Mouse (Mus musculus) neural tube, embryonic 12.5 days (tissue): ENCODE data around the gene Ubr3. TPM values are rescaled to one million over a fixed set of nuclear protein-coding genes. Genes with fewer than 3 reads are reported as not detected.
"Not testable (repeated sequence)": the region's sequence is repeated elsewhere in the genome, so short reads cannot be mapped to it uniquely, and the experiment has no call there.

Experiments used
- ATAC-seq: fragments of 200-750 bp; cut with Nextera tagmentation; 2 replicates; pipeline ENCODE4 v1.8.0; 2017; ENCODE audit warnings: low read depth, mild to moderate bottlenecking, moderate TSS enrichment, moderate library complexity; ENCODE audit not compliant: low FRiP score
- H3K27ac ChIP-seq: fragments of 300-500 bp; sonication (generic); 2 replicates; pipeline ENCODE4 v1.5.1; 2016
- H3K27me3 ChIP-seq: fragments of 300-500 bp; sonication (generic); replicated peaks from 2 replicates; pipeline ENCODE4 v1.6.1; 2016; ENCODE audit warnings: mild to moderate bottlenecking
- H3K36me3 ChIP-seq: fragments of 300-500 bp; sonication (generic); 2 replicates; pipeline ENCODE4 v1.6.1; 2016; ENCODE audit warnings: mild to moderate bottlenecking
- H3K4me1 ChIP-seq: fragments of 300-500 bp; sonication (generic); 2 replicates; pipeline ENCODE4 v1.6.1; 2016
- H3K4me2 ChIP-seq: fragments of 300-500 bp; sonication (generic); replicated peaks from 2 replicates; pipeline ENCODE4 v1.6.1; 2016; ENCODE audit warnings: mild to moderate bottlenecking
- H3K4me3 ChIP-seq: fragments of 300-500 bp; sonication (generic); 2 replicates; pipeline ENCODE4 v1.5.1; 2016
- H3K9ac ChIP-seq: fragments of 300-500 bp; sonication (generic); 2 replicates; pipeline ENCODE4 v1.6.1; 2016; ENCODE audit warnings: mild to moderate bottlenecking
- H3K9me3 ChIP-seq: fragments of 300-500 bp; sonication (generic); 2 replicates; pipeline ENCODE4 v1.6.1; 2016; ENCODE audit warnings: mild to moderate bottlenecking
- WGBS: fragments of 180-500 bp; shearing (Covaris S2); methylation state at CpG from one replicate; pipeline ENCODE4 v1.1.7; 2016; 5-methylcytosine and 5-hydroxymethylcytosine counted together
- polyA plus RNA-seq: library from polyadenylated mRNA; unstranded; fragments of >200 nt; fragmentation: Nextera tagmentation; extraction: Ambion mirVana; gene quantifications from 2 replicates; pipeline ENCODE4 v1.2.1, GENCODE M21; 2016

Gene Ubr3
- polyA plus RNA-seq, 1 experiment from 2014 or later = 22.6 TPM

DNA sequence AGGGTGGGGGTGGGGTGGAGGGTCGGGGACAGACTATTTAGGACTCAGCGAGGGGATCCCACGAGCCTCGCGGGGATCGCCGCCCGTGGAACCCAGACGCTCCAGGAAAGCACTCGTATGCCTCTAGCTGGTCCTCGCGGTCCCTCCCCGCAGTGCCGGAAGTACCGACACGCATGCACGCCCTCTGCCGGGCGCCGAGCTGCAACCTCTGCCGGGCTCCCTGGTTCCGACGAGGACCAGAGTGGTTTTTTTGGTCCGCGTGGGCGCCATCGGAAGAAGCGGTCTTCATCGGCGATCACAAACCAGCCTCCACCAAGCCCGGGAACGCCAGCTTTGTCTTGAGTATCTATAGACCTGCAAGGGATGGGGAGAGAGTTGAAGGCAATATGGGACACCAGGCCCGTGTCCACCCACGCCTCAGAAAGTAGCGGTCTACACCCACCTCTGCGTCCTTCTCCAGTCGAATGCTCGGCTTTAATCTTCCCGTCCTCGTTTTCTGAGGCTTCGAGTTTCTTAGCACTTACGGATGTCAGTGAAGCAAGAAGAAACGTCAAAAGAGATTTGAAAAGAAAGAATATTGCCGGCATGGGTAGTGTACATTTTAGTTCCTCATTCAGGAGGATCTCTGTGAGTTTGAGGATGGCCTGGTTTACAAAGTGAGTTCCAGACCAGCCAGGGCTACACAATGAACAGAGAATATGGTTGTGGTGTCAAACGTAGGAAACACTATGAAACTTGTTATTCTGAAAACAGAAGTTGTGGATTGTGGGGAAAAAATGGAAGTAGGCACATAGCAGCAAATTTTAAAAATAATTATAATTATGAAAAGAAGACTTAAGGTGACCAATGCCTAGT is 11.4 kb upstream of the Ubr3 start, which contains the start of gene Mettl5:
Gene Mettl5 (minus strand): TSS at position 165 of the 855 bp plus-strand sequence.
- H3K4me1 ChIP-seq = no peaks in the 10 kb centered on the region
- H3K9me3 ChIP-seq = no peaks in the 10 kb centered on the region
- H3K27ac ChIP-seq = no peak within 1 kb of the TSS
- H3K36me3 ChIP-seq = no peaks in the 10 kb centered on the region
- H3K4me3 ChIP-seq = peak within 1 kb of the TSS; percentile 56
- no peaks in the 10 kb centered on the region for H3K27me3 ChIP-seq
- WGBS = 3% methylated on average over 45 of the region's 45 CpGs
- H3K4me2 ChIP-seq = peak within 1 kb of the TSS; percentile 76
- peak within 1 kb of the TSS; percentile 82 for H3K9ac ChIP-seq
- ATAC-seq = peak; percentile 94

GRCm38 (mm10) chr2:69888957-69889356 is 8.1 kb upstream of the Ubr3 start:
- Histone ChIP-seq H3K4me1 (no peaks in the 10 kb centered on the region), H3K9ac (no peak overlapping the region), H3K4me3 (no peak overlapping the region), H3K27ac (no peak overlapping the region), H3K9me3 (no peaks in the 10 kb centered on the region), H3K36me3 (no peaks in the 10 kb centered on the region), H3K4me2 (no peak overlapping the region), H3K27me3 (no peaks in the 10 kb centered on the region)
- WGBS = 85% methylated on average over 2 of the region's 2 CpGs
- no peak for ATAC-seq

- H3K27me3 ChIP-seq = no peaks in the 10 kb centered on the region
- no peak overlapping the region for H3K4me2 ChIP-seq
- H3K36me3 ChIP-seq = no peaks in the 10 kb centered on the region
- H3K4me1 ChIP-seq = no peaks in the 10 kb centered on the region
- H3K9me3 ChIP-seq = no peaks in the 10 kb centered on the region
- H3K4me3 ChIP-seq = no peak overlapping the region
- no peak overlapping the region for H3K9ac ChIP-seq
- no peak for ATAC-seq
- no peak overlapping the region for H3K27ac ChIP-seq
- 59% methylated on average over 7 of the region's 7 CpGs for WGBS
Measured at GRCm38 (mm10) chr2:69890843-69891242, 6.2 kb upstream of the Ubr3 start.

- Histone ChIP-seq H3K4me1 (peaks cover 2% of the 10 kb centered on the region; the same call in 1 of the 2 replicates), H3K9ac (no peak overlapping the region), H3K4me2 (no peak overlapping the region), H3K27me3 (no peaks in the 10 kb centered on the region), H3K9me3 (no peaks in the 10 kb centered on the region), H3K4me3 (no peak overlapping the region), H3K36me3 (no peaks in the 10 kb centered on the region), H3K27ac (no peak overlapping the region)
- no peak for ATAC-seq
- 91% methylated on average over 1 of the region's 1 CpGs for WGBS
Measured at GRCm38 (mm10) chr2:69893145-69893544, 3.9 kb upstream of the Ubr3 start.

DNA sequence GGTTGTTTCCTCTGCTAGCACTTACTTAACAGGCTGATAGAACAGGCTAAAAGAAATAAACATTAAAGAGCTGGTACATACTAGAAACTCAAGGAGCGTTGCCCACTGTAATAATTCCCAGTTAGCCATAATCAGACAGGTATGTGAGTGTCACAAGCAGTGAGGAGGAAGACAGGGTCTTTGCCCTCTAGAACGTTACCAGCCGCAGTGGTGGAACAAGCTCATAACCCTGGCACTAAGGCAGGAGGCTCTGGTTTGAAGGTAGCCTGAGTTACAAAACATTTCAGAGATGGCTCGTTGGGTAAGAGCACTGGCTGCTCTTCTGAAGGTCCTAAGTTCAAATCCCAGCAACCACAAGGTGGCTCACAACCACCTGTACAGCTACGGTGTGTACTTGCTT is 3.2 kb upstream of the Ubr3 start:
- no peak for ATAC-seq

GRCm38 (mm10) chr2:69895502-69896223 is 1.4 kb upstream of the Ubr3 start:
- H3K27ac ChIP-seq = no peak overlapping the region
- H3K4me1 ChIP-seq = peaks cover 13% of the 10 kb centered on the region
- H3K4me3 ChIP-seq = no peak overlapping the region
- no peak overlapping the region for H3K4me2 ChIP-seq
- 62% methylated on average over 14 of the region's 14 CpGs for WGBS
- H3K9ac ChIP-seq = no peak overlapping the region
- no peaks in the 10 kb centered on the region for H3K36me3 ChIP-seq
- H3K27me3 ChIP-seq = no peaks in the 10 kb centered on the region
- no peak for ATAC-seq
- no peaks in the 10 kb centered on the region for H3K9me3 ChIP-seq

More for the DNA sequence above, 3.2 kb upstream of the Ubr3 start:
- Histone ChIP-seq H3K9ac (no peak overlapping the region), H3K4me2 (no peak overlapping the region), H3K9me3 (no peaks in the 10 kb centered on the region), H3K27ac (no peak overlapping the region), H3K36me3 (no peaks in the 10 kb centered on the region), H3K4me1 (peaks cover 9% of the 10 kb centered on the region), H3K27me3 (no peaks in the 10 kb centered on the region), H3K4me3 (no peak overlapping the region)
- 88% methylated on average over 5 of the region's 5 CpGs for WGBS

DNA sequence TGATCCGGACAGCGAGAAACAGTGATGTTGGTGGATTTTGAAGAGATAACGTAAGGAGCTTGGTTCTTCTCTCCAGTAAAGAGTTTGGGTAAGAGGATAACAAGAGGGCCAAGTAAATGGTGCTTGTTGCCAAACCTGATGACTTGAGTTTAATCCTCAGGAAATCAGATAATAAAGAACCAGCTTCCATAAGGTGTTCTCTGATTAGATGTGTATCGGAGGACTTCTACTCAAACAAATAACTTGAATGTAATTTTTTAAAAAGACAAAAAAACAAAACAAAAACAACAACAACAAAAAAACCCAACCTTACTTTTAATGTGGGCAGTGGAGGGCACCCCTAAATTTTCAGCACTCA is 843 bp upstream of the Ubr3 start:
- ATAC-seq = no peak
- 95% methylated on average over 4 of the region's 4 CpGs for WGBS

GRCm38 (mm10) chr2:69897618-69898575 is 851 bp downstream of the Ubr3 start:
- Histone ChIP-seq H3K36me3 (no peaks in the 10 kb centered on the region), H3K4me1 (peaks cover 13% of the 10 kb centered on the region), H3K27me3 (no peaks in the 10 kb centered on the region), H3K9ac (peak overlapping the region; percentile 99), H3K27ac (peak overlapping the region; percentile 89), H3K4me3 (peak overlapping the region; percentile 98), H3K4me2 (peak overlapping the region; percentile 97), H3K9me3 (no peaks in the 10 kb centered on the region)
- WGBS = 1% methylated on average over 55 of the region's 55 CpGs
- ATAC-seq = peak; percentile 78

More for the DNA sequence above, 843 bp upstream of the Ubr3 start:
- Histone ChIP-seq H3K9me3 (no peaks in the 10 kb centered on the region), H3K4me2 (no peak overlapping the region), H3K36me3 (no peaks in the 10 kb centered on the region), H3K4me1 (peaks cover 13% of the 10 kb centered on the region), H3K27me3 (no peaks in the 10 kb centered on the region), H3K9ac (no peak overlapping the region), H3K4me3 (no peak overlapping the region), H3K27ac (no peak overlapping the region)

DNA sequence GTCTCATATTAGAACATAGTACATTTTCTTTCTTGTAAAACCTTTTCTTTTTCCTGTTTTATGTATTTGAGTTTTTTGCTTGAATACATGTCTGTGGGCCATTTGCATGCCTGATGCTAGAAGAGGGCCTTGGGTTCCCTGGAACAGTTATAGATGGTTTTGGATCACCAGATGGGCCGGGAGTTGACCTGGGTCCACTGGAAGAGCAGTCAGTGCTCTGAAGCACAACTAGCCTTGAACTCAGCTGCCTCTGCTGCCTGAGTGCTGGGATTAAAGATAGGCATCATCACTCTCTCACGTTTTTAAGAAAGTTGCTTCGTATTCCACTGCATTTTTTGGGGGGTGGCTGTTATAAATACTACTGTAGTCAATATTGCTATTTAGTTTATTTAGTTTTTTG is 6.5 kb downstream of the Ubr3 start:
- Histone ChIP-seq H3K27me3 (no peaks in the 10 kb centered on the region), H3K9ac (no peak overlapping the region), H3K4me2 (no peak overlapping the region), H3K4me1 (peaks cover 7% of the 10 kb centered on the region), H3K27ac (no peak overlapping the region), H3K9me3 (no peaks in the 10 kb centered on the region; the same call in 1 of the 2 replicates), H3K4me3 (no peak overlapping the region), H3K36me3 (0 out of 2 replicates have a peak, but pooled peaks cover 6% of the 10 kb centered on the region)
- 97% methylated on average over 3 of the region's 3 CpGs for WGBS
- no peak for ATAC-seq

DNA sequence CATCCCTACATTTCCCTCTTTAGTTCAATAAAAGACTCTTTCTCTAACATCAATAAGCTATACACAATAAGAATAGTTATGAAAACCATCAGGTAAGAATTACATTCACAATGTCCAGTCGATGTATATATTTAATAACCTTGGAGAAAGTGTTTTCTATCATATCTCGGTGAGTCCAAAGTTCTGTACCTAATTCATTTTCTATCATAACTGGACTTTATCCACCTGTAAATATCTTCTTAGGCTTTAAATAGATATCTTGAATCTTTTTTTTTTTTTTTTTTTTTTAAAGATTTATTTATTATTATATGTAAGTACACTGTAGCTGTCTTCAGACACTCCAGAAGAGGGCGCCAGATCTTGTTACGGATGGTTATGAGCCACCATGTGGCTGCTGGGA is 10.3 kb downstream of the Ubr3 start:
- not testable (repeated sequence) for H3K36me3 ChIP-seq, H3K4me2 ChIP-seq, H3K4me1 ChIP-seq, H3K4me3 ChIP-seq, ATAC-seq, H3K9ac ChIP-seq, H3K27me3 ChIP-seq, H3K27ac ChIP-seq, H3K9me3 ChIP-seq
- 83% methylated on average over 4 of the region's 4 CpGs for WGBS

DNA sequence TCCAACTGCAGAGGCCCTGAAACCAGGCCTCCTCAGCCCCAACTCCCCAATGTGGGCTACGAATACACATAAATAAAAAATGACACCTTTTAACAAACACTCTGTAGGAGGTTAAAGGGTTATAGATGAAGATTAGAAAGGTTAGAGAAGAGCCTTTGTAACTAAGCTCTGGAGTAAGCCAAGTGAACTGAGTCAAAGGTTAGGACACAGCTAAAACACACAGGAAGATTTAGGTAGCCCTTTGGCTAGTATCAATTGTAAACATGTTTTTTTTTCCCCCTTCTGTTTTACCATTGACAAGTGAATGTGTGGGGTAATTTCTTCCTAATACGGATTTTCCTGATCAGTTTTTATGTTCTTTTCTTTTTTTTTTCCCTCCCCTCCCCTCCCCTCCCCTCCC is 15.8 kb downstream of the Ubr3 start:
- peaks cover 13% of the 10 kb centered on the region for H3K36me3 ChIP-seq
- no peak for ATAC-seq
- no peaks in the 10 kb centered on the region for H3K4me1 ChIP-seq
- WGBS = 28% methylated on average over 2 of the region's 2 CpGs
- no peaks in the 10 kb centered on the region; the same call in 1 of the 2 replicates for H3K9me3 ChIP-seq
- no peak overlapping the region for H3K4me3 ChIP-seq
- H3K27me3 ChIP-seq = no peaks in the 10 kb centered on the region
- H3K27ac ChIP-seq = no peak overlapping the region
- H3K9ac ChIP-seq = no peak overlapping the region
- no peak overlapping the region for H3K4me2 ChIP-seq

DNA sequence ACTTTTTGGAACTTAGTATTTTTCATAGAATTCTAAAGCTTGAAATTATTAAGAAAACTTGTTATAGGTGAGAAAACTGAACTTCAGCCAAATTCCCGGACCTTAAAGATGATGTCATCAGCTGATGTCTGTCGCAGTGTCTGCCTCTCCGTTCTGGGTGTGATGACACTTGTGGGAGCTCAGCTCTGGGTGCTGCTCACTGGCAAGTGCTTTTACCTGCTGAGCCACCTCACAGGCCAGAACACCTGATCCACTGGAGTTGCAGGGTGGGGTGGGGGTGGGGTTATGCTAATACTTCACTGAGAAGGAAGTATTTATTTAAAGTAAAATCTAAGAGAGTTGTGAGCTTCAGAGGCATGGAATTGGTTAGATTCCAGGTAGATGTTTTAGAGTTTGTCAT is 20.3 kb downstream of the Ubr3 start:
- peaks cover 19% of the 10 kb centered on the region for H3K36me3 ChIP-seq
- H3K4me2 ChIP-seq = no peak overlapping the region
- no peak overlapping the region for H3K27ac ChIP-seq
- no peak for ATAC-seq
- no peak overlapping the region for H3K4me3 ChIP-seq
- no peaks in the 10 kb centered on the region for H3K9me3 ChIP-seq
- H3K4me1 ChIP-seq = no peaks in the 10 kb centered on the region
- no peak overlapping the region for H3K9ac ChIP-seq
- H3K27me3 ChIP-seq = no peaks in the 10 kb centered on the region
- 92% methylated on average over 3 of the region's 3 CpGs for WGBS
